Mouse (Mus musculus): Measurements from ENCODE around the gene Gtse1.

The Gtse1 gene

GRCm38 (mm10) chr15:85867696-85868095 is 8.2 kb downstream of the Gtse1 start:
- peak; percentile 74 to 92 for DNase-seq (ENCODE audit: inconsistent age in 2 of 2, low spot score in 1 of 2)

- DNase-seq (ENCODE audit: inconsistent age in 2 of 2, low spot score in 1 of 2) = no peak
These were observed 17.8 kb downstream of the Gtse1 start for GRCm38 (mm10) chr15:85877336-85877735.

GRCm38 (mm10) chr15:85878848-85879497 is 19.4 kb downstream of the Gtse1 start, which contains the start of gene Trmu:
Gene Trmu (plus strand): TSS chr15:85879312.
- peak; percentile 93 to 96 for DNase-seq (ENCODE audit: inconsistent age in 2 of 2, low spot score in 1 of 2)

GRCm38 (mm10) chr15:85879498-85879895 is 20.0 kb downstream of the Gtse1 start:
- DNase-seq (ENCODE audit: inconsistent age in 2 of 2, low spot score in 1 of 2) = no peak

- no peak for DNase-seq (ENCODE audit: inconsistent age in 2 of 2, low spot score in 1 of 2)
These were observed 26.1 kb downstream of the Gtse1 start for GRCm38 (mm10) chr15:85885606-85886005.

GRCm38 (mm10) chr15:85889235-85889634 is 29.7 kb downstream of the Gtse1 start:
- DNase-seq (ENCODE audit: inconsistent age in 2 of 2, low spot score in 1 of 2) = no peak

GRCm38 (mm10) chr15:85891971-85892370 is 32.4 kb downstream of the Gtse1 start:
- DNase-seq (ENCODE audit: inconsistent age in 2 of 2, low spot score in 1 of 2) = no peak

GRCm38 (mm10) chr15:85892498-85893118 is 33.1 kb downstream of the Gtse1 start:
- no peak for DNase-seq (ENCODE audit: inconsistent age in 2 of 2, low spot score in 1 of 2)

GRCm38 (mm10) chr15:85893871-85894270 is 34.3 kb downstream of the Gtse1 start:
- peak; percentile 61 to 71 for DNase-seq (ENCODE audit: inconsistent age in 2 of 2, low spot score in 1 of 2)

GRCm38 (mm10) chr15:85896284-85896683 is 36.7 kb downstream of the Gtse1 start:
- peak; percentile 67 to 92 for DNase-seq (ENCODE audit: inconsistent age in 2 of 2, low spot score in 1 of 2)

- DNase-seq (ENCODE audit: inconsistent age in 2 of 2, low spot score in 1 of 2) = no peak
These were observed 37.6 kb downstream of the Gtse1 start for GRCm38 (mm10) chr15:85897113-85897512.

- DNase-seq (ENCODE audit: inconsistent age in 2 of 2, low spot score in 1 of 2) = peak in 1 of 2 experiments; percentile 71
These were observed 39.9 kb downstream of the Gtse1 start for GRCm38 (mm10) chr15:85899396-85899795.

- DNase-seq (ENCODE audit: inconsistent age in 2 of 2, low spot score in 1 of 2) = peak in 1 of 2 experiments; percentile 76
These were observed 40.8 kb downstream of the Gtse1 start for GRCm38 (mm10) chr15:85900318-85900717.

GRCm38 (mm10) chr15:85900801-85901200 is 41.3 kb downstream of the Gtse1 start:
- DNase-seq (ENCODE audit: inconsistent age in 2 of 2, low spot score in 1 of 2) = no peak

GRCm38 (mm10) chr15:85902505-85902904 is 43.0 kb downstream of the Gtse1 start:
- DNase-seq (ENCODE audit: inconsistent age in 2 of 2, low spot score in 1 of 2) = no peak

GRCm38 (mm10) chr15:85903826-85904225 is 44.3 kb downstream of the Gtse1 start:
- DNase-seq (ENCODE audit: inconsistent age in 2 of 2, low spot score in 1 of 2) = peak in 1 of 2 experiments; percentile 34

- DNase-seq (ENCODE audit: inconsistent age in 2 of 2, low spot score in 1 of 2) = peak; percentile 87
These were observed 49.3 kb downstream of the Gtse1 start for GRCm38 (mm10) chr15:85908660-85909491.

GRCm38 (mm10) chr15:85909492-85909829 is 49.9 kb downstream of the Gtse1 start:
- peak in 1 of 2 experiments; percentile 40 for DNase-seq (ENCODE audit: inconsistent age in 2 of 2, low spot score in 1 of 2)

GRCm38 (mm10) chr15:85909931-85910330 is 50.4 kb downstream of the Gtse1 start:
- DNase-seq (ENCODE audit: inconsistent age in 2 of 2, low spot score in 1 of 2) = peak; percentile 57 to 64

- DNase-seq (ENCODE audit: inconsistent age in 2 of 2, low spot score in 1 of 2) = peak in 1 of 2 experiments; percentile 80
These were observed 54.1 kb downstream of the Gtse1 start for GRCm38 (mm10) chr15:85913605-85914004.

- peak in 1 of 2 experiments; percentile 69 for DNase-seq (ENCODE audit: inconsistent age in 2 of 2, low spot score in 1 of 2)
These were observed 59.8 kb downstream of the Gtse1 start for GRCm38 (mm10) chr15:85919191-85919891.

Data from adrenal gland, adult (tissue).